Mouse (Mus musculus) Patski (cell line): ENCODE results near the gene Gm960. TPM values are rescaled to one million over a fixed set of nuclear protein-coding genes. Genes with fewer than 3 reads are reported as not detected.

ENCODE experiments used
- ATAC-seq: fragments of 100-300 bp; one replicate; pipeline ENCODE4 v1.8.0; 2021
- CTCF ChIA-PET: fragments of 350-600 bp; sonication (Branson Sonifier 250); formaldehyde crosslinking; loops from one replicate; lab custom pipeline; 2022; ENCODE audit warnings: inconsistent platforms; lab: Charles Lee
- POLR2A ChIA-PET: fragments of 350-600 bp; sonication (Branson Sonifier 250); formaldehyde crosslinking; loops from one replicate; lab custom pipeline; 2022; ENCODE audit warnings: antibody characterized with exemption, inconsistent platforms; lab: Charles Lee
- DNase-seq: peaks from one replicate; pipeline ENCODE4 v3.0.0-alpha.2; 2011; ENCODE audit warnings: low read depth, low spot score
- H3K27me3 ChIP-seq: fragments of 371-371 bp; one replicate; pipeline ENCODE4 v1.5.1; 2021
- CTCF ChIP-seq: fragments of 100-300 bp; IDR thresholded peaks from one replicate; pipeline ENCODE4 v1.5.1; 2021
- in situ Hi-C: fragments of 300-500 bp; cut with MboI; formaldehyde crosslinking; loops from 3 replicates; pipeline ENCODE4 v1.11.1; 2018; ENCODE audit warnings: low pct_unique_long_range_greater_than_20kb, mixed read lengths
- polyA plus RNA-seq: library from polyadenylated mRNA; unstranded; gene quantifications from one replicate; pipeline ENCODE4 v1.2.3, GENCODE M21; 2021

Gene Gm960
- polyA plus RNA-seq, 1 experiment from 2014 or later: 2.5 TPM

DNA sequence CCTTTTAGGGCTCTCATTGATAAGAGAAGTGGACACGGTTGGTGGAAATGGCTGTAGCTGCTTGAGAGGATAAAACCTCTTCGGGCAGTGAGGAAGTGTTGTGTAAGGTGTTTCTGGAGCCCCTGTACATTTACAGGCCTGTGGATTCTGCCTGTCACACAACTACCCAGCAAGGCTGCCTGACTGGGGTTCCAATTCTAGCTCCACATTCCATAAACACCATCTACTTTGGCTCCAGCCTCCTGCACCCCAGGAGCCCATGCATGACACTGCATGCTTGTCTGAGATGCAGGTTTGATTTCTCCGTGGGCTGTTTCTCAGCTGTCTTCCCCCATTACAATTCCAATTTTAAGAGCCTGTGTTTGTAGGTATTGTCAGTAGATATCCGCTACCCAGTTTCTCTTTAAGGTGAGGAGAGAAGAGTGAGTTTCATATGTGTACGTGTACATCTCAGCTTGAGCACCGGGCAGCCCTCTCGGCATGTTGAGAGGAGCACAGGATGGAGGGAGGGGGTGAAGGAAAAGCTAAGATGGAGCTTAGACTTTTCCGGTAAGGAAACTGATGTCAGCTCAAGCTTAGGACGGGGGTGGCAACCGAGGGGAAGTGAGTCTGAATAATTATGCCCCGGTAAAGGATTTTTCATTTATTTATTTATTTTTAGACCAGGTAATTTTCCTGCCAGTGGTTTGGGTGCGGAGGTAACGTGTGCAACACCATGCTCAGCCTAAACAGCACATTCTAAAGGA lies 14.5 kb upstream of the Gm960 start:
- TF ChIP-seq CTCF: no peak
- in situ Hi-C loops: no loop called here
- ATAC-seq: no peak
- peaks cover 11% of the 10 kb centered on the region for H3K27me3 ChIP-seq
- no peak for DNase-seq
- POLR2A ChIA-PET: interaction anchor here (0.6 kb wide), 2 partner anchors 21 to 217 kb away, joined by 3 to 4 read pairs; no protein-coding TSS in a partner anchor
- CTCF ChIA-PET: no interaction called here

DNA sequence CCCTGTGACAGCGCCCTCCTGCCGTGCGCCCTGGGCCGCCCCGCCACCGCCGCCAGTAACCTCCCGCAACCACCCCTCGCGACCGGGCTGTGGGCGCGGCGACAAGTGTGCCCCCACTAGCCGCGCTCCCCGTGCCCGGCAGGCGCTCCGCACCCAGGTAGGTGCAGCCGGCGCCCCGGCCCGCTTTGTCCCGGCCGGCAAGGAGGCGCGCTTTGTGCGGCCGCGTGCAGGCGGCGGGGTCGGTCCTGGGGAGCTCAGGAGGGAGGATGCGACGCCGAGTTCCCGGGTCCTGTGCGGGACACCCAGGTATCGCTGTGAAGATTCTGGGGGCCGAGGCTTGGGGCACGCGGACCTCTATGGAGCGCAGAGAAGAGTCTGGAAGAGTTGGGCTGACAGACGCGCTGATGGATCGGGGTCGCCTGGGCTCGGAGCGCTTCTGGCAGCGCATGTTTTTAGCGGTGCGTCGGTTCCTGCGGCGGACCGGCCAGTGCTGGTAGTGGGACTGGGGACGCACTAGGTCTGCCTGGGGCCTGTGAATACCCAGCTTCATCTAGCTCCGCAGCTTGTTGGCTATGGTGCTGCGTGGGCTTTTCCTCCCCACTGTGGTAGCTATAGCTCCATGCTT lies 13.8 kb upstream of the Gm960 start:
- CTCF ChIA-PET: no interaction called here
- peaks cover 11% of the 10 kb centered on the region for H3K27me3 ChIP-seq
- POLR2A ChIA-PET: no interaction called here
- TF ChIP-seq CTCF: no peak
- DNase-seq: no peak
- ATAC-seq: no peak
- in situ Hi-C loops: no loop called here

DNA sequence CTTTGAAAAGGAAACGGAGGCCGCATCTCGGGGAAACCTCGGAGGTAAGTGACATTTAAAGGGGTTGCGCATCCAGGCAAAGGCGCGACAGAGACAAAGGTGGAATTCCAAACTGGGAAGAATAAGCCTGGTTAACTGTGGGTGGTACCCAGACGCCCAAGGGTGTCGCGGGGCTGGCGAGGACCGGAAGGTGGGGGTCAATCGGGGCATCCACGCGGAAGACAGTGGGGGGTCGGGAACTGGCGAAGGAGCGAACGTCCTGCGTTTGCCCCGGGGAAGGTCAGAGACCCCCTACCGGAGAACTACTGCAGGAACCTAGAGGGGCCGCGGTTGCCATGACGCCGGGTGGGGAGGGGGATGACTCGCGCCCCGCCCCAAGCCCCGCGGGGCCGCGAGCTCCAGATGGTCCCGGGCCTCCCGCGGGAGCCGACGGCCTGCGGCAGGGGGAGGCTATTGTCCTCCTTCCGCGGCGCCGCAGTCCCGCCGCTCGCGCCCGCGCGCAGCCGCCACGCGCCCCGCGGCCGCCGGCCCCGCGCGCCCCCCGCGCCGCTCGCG lies 13.2 kb upstream of the Gm960 start:
- in situ Hi-C loops: no loop called here
- DNase-seq (no peak), ATAC-seq (peak; percentile 21)
- ChIA-PET CTCF (interaction anchor here (1.8 kb wide), 1 partner anchor 8 kb away, joined by 4 read pairs; no protein-coding TSS in a partner anchor), POLR2A (no interaction called here)
- peaks cover 11% of the 10 kb centered on the region for H3K27me3 ChIP-seq
- TF ChIP-seq CTCF: no peak

DNA sequence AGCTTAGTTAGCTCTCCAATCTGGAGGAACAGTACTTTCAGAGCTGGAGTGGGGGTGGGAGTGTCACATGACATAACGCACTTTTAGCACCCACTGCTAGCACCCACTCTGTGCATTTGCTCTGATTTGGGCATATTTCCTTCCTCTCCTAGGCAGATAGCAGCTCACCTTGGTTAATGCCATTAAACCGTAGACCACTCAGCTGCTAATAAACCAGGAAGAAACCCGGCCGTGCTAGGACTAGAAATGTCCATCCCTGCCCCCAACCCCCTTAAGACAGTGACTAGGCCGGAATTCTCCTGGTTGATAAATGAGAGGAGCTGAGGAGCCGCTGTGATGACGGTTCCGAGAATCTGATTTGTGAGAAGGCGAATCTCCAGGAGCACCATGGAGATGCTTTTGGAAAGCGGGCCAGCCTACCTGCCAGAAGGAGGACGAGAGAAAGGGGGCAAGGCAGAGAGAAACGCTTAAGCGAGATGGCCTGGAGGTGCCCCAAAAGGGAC lies 12.7 kb upstream of the Gm960 start, which contains the start of gene Sptbn2:
Gene Sptbn2, plus strand, starts transcription at position 70 of the 503 bp plus-strand sequence.
- CTCF ChIA-PET: interaction anchor here (0.9 to 1.8 kb wide), 3 partner anchors 9 to 19 kb away, joined by 3 to 4 read pairs (median 3); no protein-coding TSS in a partner anchor
- no peak for DNase-seq
- peaks cover 11% of the 10 kb centered on the region for H3K27me3 ChIP-seq
- no peak for TF ChIP-seq CTCF
- POLR2A ChIA-PET: interaction anchor here (0.6 kb wide), 1 partner anchor 252 kb away, joined by 4 read pairs; no protein-coding TSS in a partner anchor
- ATAC-seq: no peak
- in situ Hi-C loops: no loop called here

DNA sequence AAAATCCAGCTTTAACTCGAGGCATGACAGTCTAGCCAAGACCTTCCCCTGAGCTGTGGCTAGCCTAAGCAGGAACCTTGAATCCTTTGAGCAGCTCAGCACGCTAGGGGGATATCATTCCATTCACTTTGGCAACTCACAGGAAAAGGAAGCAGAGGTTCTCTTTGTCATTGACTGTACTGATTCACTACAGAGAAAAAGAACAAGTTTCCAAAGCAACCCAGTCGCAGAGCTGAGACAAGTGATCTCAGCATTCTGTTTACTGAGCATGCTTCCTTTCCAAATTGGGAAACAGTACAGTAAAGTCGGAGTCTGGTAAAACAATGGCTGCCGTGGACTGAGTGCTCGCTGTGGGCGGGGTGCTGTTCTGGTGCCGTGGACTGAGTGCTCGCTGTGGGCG lies 10.3 kb upstream of the Gm960 start:
- ATAC-seq: no peak
- in situ Hi-C loops: no loop called here
- CTCF ChIA-PET: no interaction called here
- TF ChIP-seq CTCF: no peak
- no peak for DNase-seq
- H3K27me3 ChIP-seq: peaks cover 11% of the 10 kb centered on the region
- POLR2A ChIA-PET: interaction anchor here (0.7 kb wide), 2 partner anchors 10 to 76 kb away, joined by 4 to 5 read pairs; no protein-coding TSS in a partner anchor

DNA sequence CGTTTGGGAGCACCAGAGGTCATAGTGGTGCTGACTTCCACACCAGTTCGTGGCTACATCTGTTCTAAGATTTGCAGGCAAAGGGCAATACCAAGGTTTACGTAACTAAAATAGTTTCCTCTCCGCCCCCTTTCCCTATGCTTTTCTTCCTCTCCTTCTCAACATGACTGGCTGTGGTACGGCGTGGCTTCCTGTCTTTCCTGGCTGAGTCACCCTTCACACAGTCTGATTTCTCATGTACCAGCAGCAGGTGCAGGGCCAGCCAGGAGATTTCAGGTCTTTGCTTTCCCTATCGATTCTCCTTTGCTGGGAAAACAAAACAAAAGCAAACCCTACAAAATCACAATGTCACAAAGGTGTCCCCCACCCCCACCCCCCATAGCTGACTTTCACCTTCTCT lies 2.8 kb upstream of the Gm960 start:
- DNase-seq (no peak), ATAC-seq (no peak)
- no peaks in the 10 kb centered on the region for H3K27me3 ChIP-seq
- POLR2A ChIA-PET: interaction anchor here (0.6 kb wide), 1 partner anchor 29 kb away, joined by 6 read pairs; no protein-coding TSS in a partner anchor
- no peak for TF ChIP-seq CTCF
- in situ Hi-C loops: no loop called here
- CTCF ChIA-PET: no interaction called here

DNA sequence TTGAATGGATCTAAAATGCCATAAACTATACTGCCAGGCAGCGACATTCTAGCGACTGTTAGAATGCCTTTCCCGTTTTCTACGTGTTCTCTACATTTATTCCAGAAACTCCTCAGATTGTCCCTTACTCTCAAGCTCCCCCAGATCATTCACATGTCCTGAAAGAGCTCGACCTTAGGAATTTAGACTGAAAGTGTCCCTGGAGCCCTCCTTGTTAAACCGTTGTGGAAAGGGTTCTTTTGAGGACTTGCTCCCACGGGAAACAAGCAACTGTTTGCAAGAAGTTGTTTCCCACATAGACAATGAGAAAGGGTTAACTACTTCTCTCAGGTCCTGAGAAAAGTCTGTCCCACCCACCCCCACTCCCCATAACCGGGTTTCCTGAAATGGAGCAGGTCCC lies 2.2 kb upstream of the Gm960 start:
- CTCF ChIA-PET: interaction anchor here (0.7 kb wide), 1 partner anchor 11 kb away, joined by 3 read pairs; no protein-coding TSS in a partner anchor
- in situ Hi-C loops: no loop called here
- no peak for DNase-seq
- H3K27me3 ChIP-seq: no peaks in the 10 kb centered on the region
- POLR2A ChIA-PET: no interaction called here
- no peak for TF ChIP-seq CTCF
- ATAC-seq: no peak

DNA sequence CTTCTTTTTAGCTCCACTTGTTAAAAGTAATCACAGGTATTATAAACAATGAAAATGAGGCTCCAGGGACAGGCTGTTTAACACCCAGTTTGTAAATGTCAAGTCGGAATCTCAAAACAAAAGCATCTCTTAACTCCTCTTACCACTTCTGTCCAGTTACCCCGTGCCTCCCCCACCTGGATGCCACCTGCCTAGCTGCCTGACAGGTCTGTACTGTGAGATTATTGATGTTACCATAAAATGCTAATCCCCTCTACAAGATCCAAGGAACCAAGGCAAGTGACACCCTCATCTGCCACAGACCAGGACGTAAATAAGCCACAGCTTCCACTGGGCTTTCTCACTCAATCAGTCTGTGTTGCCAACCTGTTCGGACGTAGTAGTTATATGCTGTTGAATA lies 1.4 kb upstream of the Gm960 start:
- in situ Hi-C loops: no loop called here
- no peak for TF ChIP-seq CTCF
- ChIA-PET POLR2A (interaction anchor here (0.7 to 1.8 kb wide), 2 partner anchors 43 to 322 kb away, joined by 3 to 5 read pairs; no protein-coding TSS in a partner anchor), CTCF (no interaction called here)
- ATAC-seq (no peak), DNase-seq (no peak)
- no peaks in the 10 kb centered on the region for H3K27me3 ChIP-seq

DNA sequence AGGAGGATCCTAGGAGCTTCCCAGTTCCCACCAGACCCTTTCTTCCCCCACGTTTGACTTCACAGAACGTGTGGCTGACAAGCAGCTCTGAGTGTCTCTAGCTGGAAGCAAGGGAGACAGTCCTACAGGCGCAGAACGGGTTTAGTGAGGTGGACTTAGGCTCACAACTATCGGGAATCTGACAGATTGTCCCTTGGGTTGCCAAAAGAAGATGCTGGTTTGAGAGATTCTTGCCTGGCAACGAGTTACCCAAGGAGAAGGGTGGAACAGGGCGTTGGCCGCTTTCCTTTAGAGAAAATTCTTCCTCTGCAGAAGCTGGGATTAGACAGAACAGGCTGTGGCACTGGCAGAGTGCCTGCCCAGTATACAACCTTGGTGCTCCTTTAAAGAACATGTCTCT lies 388 bp upstream of the Gm960 start:
- in situ Hi-C loops: no loop called here
- ATAC-seq (no peak), DNase-seq (no peak)
- ChIA-PET CTCF (no interaction called here), POLR2A (interaction anchor here (0.7 to 1.8 kb wide), 2 partner anchors 44 to 321 kb away, joined by 3 to 5 read pairs; no protein-coding TSS in a partner anchor)
- no peak for TF ChIP-seq CTCF
- peaks cover under 1% of the 10 kb centered on the region for H3K27me3 ChIP-seq

DNA sequence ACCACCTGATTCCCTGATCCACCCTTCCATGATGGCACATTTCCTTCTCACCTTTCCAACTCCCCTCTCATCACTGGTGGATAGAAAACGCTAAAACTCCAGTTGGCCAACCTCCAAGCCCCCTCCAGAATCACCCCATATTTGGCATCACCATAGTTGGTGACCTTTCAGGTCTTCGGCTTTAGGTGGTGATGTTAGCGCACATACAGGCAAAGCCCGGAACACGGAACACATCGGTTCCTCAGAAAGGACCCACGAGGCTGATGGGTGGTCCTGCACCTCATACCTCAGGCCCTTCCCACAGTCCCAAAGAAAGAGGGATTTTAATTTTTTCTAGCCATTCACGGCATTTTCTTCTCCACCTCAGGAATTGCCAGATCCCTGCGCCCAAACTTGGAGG lies 747 bp downstream of the Gm960 start:
- in situ Hi-C loops: no loop called here
- POLR2A ChIA-PET: no interaction called here
- H3K27me3 ChIP-seq: peaks cover 4% of the 10 kb centered on the region

More for the DNA sequence above, 747 bp downstream of the Gm960 start:
- DNase-seq (no peak), ATAC-seq (no peak)
- CTCF ChIA-PET: no interaction called here
- no peak for TF ChIP-seq CTCF
